Mouse (Mus musculus) lung, postnatal 14 days (tissue): ENCODE results near the gene Adrb1.
"Not testable (repeated sequence)": the region's sequence is repeated elsewhere in the genome, so short reads cannot be mapped to it uniquely, and the experiment has no call there.

ENCODE experiments used
- DNase-seq: peaks from one replicate; pipeline ENCODE4 v3.0.0; 2021

Gene Adrb1

GRCm38 (mm10) chr19:56750709-56751108 lies 28.7 kb downstream of the Adrb1 start:
- no peak for DNase-seq

GRCm38 (mm10) chr19:56754456-56754855 lies 32.5 kb downstream of the Adrb1 start:
- DNase-seq, result not testable (repeated sequence)

- DNase-seq, result no peak
Observed at GRCm38 (mm10) chr19:56756412-56756811, 34.4 kb downstream of the Adrb1 start.

GRCm38 (mm10) chr19:56758311-56758710 lies 36.3 kb downstream of the Adrb1 start:
- DNase-seq, result no peak

- no peak for DNase-seq
Observed at GRCm38 (mm10) chr19:56759740-56760139, 37.7 kb downstream of the Adrb1 start.

- no peak for DNase-seq
Observed at GRCm38 (mm10) chr19:56760306-56760940, 38.4 kb downstream of the Adrb1 start.

GRCm38 (mm10) chr19:56761096-56761495 lies 39.1 kb downstream of the Adrb1 start:
- no peak for DNase-seq

- DNase-seq, result no peak
Observed at GRCm38 (mm10) chr19:56761727-56762126, 39.7 kb downstream of the Adrb1 start.

GRCm38 (mm10) chr19:56762686-56763085 lies 40.7 kb downstream of the Adrb1 start:
- no peak for DNase-seq

GRCm38 (mm10) chr19:56769024-56769423 lies 47.0 kb downstream of the Adrb1 start:
- DNase-seq, result no peak

GRCm38 (mm10) chr19:56772158-56772557 lies 50.2 kb downstream of the Adrb1 start:
- no peak for DNase-seq

- DNase-seq, result no peak
Observed at GRCm38 (mm10) chr19:56773393-56773971, 51.5 kb downstream of the Adrb1 start.

GRCm38 (mm10) chr19:56774408-56774962 lies 52.5 kb downstream of the Adrb1 start:
- peak; percentile 15 for DNase-seq

GRCm38 (mm10) chr19:56774971-56775892 lies 53.2 kb downstream of the Adrb1 start:
- no peak for DNase-seq

GRCm38 (mm10) chr19:56775893-56776718 lies 54.1 kb downstream of the Adrb1 start:
- peak; percentile 38 for DNase-seq

GRCm38 (mm10) chr19:56776719-56777382 lies 54.9 kb downstream of the Adrb1 start:
- peak; percentile 69 for DNase-seq

GRCm38 (mm10) chr19:56778532-56778931 lies 56.5 kb downstream of the Adrb1 start:
- not testable (repeated sequence) for DNase-seq
